Mouse (Mus musculus) lung, adult 2 months (tissue): ENCODE results near the gene Abca7. TPM values are rescaled to one million over a fixed set of nuclear protein-coding genes. Genes with fewer than 3 reads are reported as not detected.

Experiments
- DNase-seq: peaks from one replicate; pipeline ENCODE4 v3.0.0; 2022
- H3K4me1 ChIP-seq: fragments of 200-500 bp; 2 replicates; pipeline ENCODE4 v1.6.1; 2011; ENCODE audit warnings: low read length; ENCODE audit not compliant: control insufficient read depth, insufficient read depth
- H3K4me3 ChIP-seq: fragments of 200-500 bp; replicated peaks from 2 replicates; pipeline ENCODE3; 2011; ENCODE audit warnings: low read depth, mild to moderate bottlenecking, control low read depth, low read length; ENCODE audit errors: extremely low read depth
- CTCF ChIP-seq: fragments of 200-500 bp; IDR thresholded peaks from 2 replicates; pipeline ENCODE4 v1.5.1; 2011; ENCODE audit warnings: mild to moderate bottlenecking, low read length, control low read depth; ENCODE audit not compliant: insufficient read depth
- POLR2A ChIP-seq: fragments of 200-500 bp; IDR thresholded peaks from 2 replicates; pipeline ENCODE4 v1.6.1; 2011; ENCODE audit warnings: low read depth, mild to moderate bottlenecking, control low read depth, low read length, borderline replicate concordance; ENCODE audit errors: extremely low read depth
- WGBS: fragments of 180-500 bp; shearing (Covaris S2); methylation state at CpG from one replicate; pipeline ENCODE4 v1.1.7; 2018; 5-methylcytosine and 5-hydroxymethylcytosine counted together
- polyA plus RNA-seq: library from polyadenylated mRNA; depleted of rRNA; stranded (reverse); fragments of >200 nt; gene quantifications from 2 replicates; pipeline ENCODE4 v1.2.3, GENCODE M21; 2012

The Abca7 gene
- polyA plus RNA-seq, 1 experiment = 38.2 TPM

- TF ChIP-seq POLR2A (no peak), CTCF (no peak; the same call in 1 of the 2 replicates)
- Histone ChIP-seq H3K4me1 (peaks cover 28% of the 10 kb centered on the region), H3K4me3 (peak within 1 kb of the TSS; percentile 87)
- peak; percentile 85 for DNase-seq
- under 1% methylated on average over 49 of the region's 49 CpGs for WGBS
These were observed 12.0 kb upstream of the Abca7 start, which contains the start of gene Tmem259 for GRCm38 (mm10) chr10:79984195-79984816. Tmem259 (minus strand) TSS chr10:79984330.

- DNase-seq = peak; percentile 92
- peak overlapping the region; percentile 87 for H3K4me3 ChIP-seq
- peak; percentile 52; the same call in 1 of the 2 replicates for TF ChIP-seq POLR2A
- TF ChIP-seq CTCF = no peak
- under 1% methylated on average over 22 of the region's 22 CpGs for WGBS
- peaks cover 30% of the 10 kb centered on the region for H3K4me1 ChIP-seq
These were observed 11.4 kb upstream of the Abca7 start for GRCm38 (mm10) chr10:79984871-79985270.

- DNase-seq = peak; percentile 71
- TF ChIP-seq POLR2A (peak; percentile 44; the same call in 1 of the 2 replicates), CTCF (no peak)
- under 1% methylated on average over 35 of the region's 35 CpGs for WGBS
- peak overlapping the region; percentile 87 for H3K4me3 ChIP-seq
- H3K4me1 ChIP-seq = peaks cover 30% of the 10 kb centered on the region
These were observed 10.7 kb upstream of the Abca7 start for GRCm38 (mm10) chr10:79985334-79986231.

GRCm38 (mm10) chr10:79986232-79986878 is 9.9 kb upstream of the Abca7 start:
- 13% methylated on average over 6 of the region's 6 CpGs for WGBS
- no peak for DNase-seq
- peaks cover 30% of the 10 kb centered on the region for H3K4me1 ChIP-seq

GRCm38 (mm10) chr10:79986963-79987362 is 9.3 kb upstream of the Abca7 start:
- peak; percentile 88 for DNase-seq
- 5% methylated on average over 11 of the region's 11 CpGs for WGBS
- peak overlapping the region; percentile 4 for H3K4me3 ChIP-seq
- peaks cover 30% of the 10 kb centered on the region for H3K4me1 ChIP-seq
- TF ChIP-seq CTCF = peak; percentile 69
- TF ChIP-seq POLR2A = peak; percentile 38; the same call in 1 of the 2 replicates

More at GRCm38 (mm10) chr10:79986232-79986878, 9.9 kb upstream of the Abca7 start:
- TF ChIP-seq CTCF (no peak), POLR2A (peak; percentile 35; the same call in 1 of the 2 replicates)
- no peak overlapping the region for H3K4me3 ChIP-seq

GRCm38 (mm10) chr10:79987771-79988505 is 8.4 kb upstream of the Abca7 start:
- WGBS = 10% methylated on average over 27 of the region's 27 CpGs
- Histone ChIP-seq H3K4me1 (peaks cover 24% of the 10 kb centered on the region), H3K4me3 (peak overlapping the region; percentile 86)
- TF ChIP-seq CTCF (no peak), POLR2A (peak; percentile 23; the same call in 1 of the 2 replicates)
- peak; percentile 53 for DNase-seq

- Histone ChIP-seq H3K4me3 (peak within 1 kb of the TSS; percentile 86), H3K4me1 (peaks cover 19% of the 10 kb centered on the region)
- 2% methylated on average over 58 of the region's 59 CpGs for WGBS
- DNase-seq = peak; percentile 79
- TF ChIP-seq POLR2A (peak; percentile 68; the same call in 1 of the 2 replicates), CTCF (no peak)
These were observed 7.6 kb upstream of the Abca7 start, which contains the start of gene Cnn2 for GRCm38 (mm10) chr10:79988506-79989271. Cnn2 (plus strand) TSS chr10:79988584.

GRCm38 (mm10) chr10:79989272-79989786 is 7.0 kb upstream of the Abca7 start:
- WGBS = 22% methylated on average over 8 of the region's 8 CpGs
- TF ChIP-seq POLR2A (no peak), CTCF (no peak)

More at GRCm38 (mm10) chr10:79989272-79989786, 7.0 kb upstream of the Abca7 start:
- peak overlapping the region; percentile 86 for H3K4me3 ChIP-seq
- H3K4me1 ChIP-seq = peaks cover 19% of the 10 kb centered on the region
- no peak for DNase-seq
